Mouse (Mus musculus): ENCODE results near the gene Olfr1291-ps1.

The Olfr1291-ps1 gene

GRCm38 (mm10) chr2:111496880-111497279 is at the start of gene Olfr1291-ps1:
Gene Olfr1291-ps1, plus strand, starts transcription at chr2:111497180.
- DNase-seq (ENCODE audit: low spot score), result no peak

- no peak for DNase-seq (ENCODE audit: low spot score)
Observed at GRCm38 (mm10) chr2:111448842-111449241, 48.1 kb upstream of the Olfr1291-ps1 start, which contains the start of gene Olfr1287. Gene Olfr1287, plus strand, starts transcription at chr2:111449142.

GRCm38 (mm10) chr2:111473801-111474200 is 23.2 kb upstream of the Olfr1291-ps1 start, which contains the start of gene Olfr1288:
Gene Olfr1288, plus strand, starts transcription at chr2:111474101.
- DNase-seq (ENCODE audit: low spot score), result no peak

GRCm38 (mm10) chr2:111480519-111480918 is 16.5 kb upstream of the Olfr1291-ps1 start, which contains the start of gene Olfr1289:
Gene Olfr1289, plus strand, starts transcription at chr2:111480819.
- DNase-seq (ENCODE audit: low spot score), result no peak

- DNase-seq (ENCODE audit: low spot score), result no peak
Observed at GRCm38 (mm10) chr2:111493729-111494128, 3.3 kb upstream of the Olfr1291-ps1 start, which contains the start of gene Olfr1290. Gene Olfr1290, minus strand, starts transcription at chr2:111493829.

GRCm38 (mm10) chr2:111517451-111517850 is 20.5 kb downstream of the Olfr1291-ps1 start:
- DNase-seq (ENCODE audit: low spot score), result no peak

- DNase-seq (ENCODE audit: low spot score), result no peak
Observed at GRCm38 (mm10) chr2:111524903-111525302, 27.9 kb downstream of the Olfr1291-ps1 start, which contains the start of gene Olfr1293-ps. Gene Olfr1293-ps, plus strand, starts transcription at chr2:111525203.

GRCm38 (mm10) chr2:111540191-111540590 is 43.2 kb downstream of the Olfr1291-ps1 start, which contains the start of gene Olfr1294:
Gene Olfr1294, minus strand, starts transcription at chr2:111540291.
- DNase-seq (ENCODE audit: low spot score), result no peak

Data from adipocyte (in vitro differentiated cells).